Mouse (Mus musculus): ENCODE results near the gene Nefh. TPM values are rescaled to one million over a fixed set of nuclear protein-coding genes. Genes with fewer than 3 reads are reported as not detected.

Gene Nefh
- total RNA-seq, 2 experiments from 2014 or later, result 2.1 to 2.7 TPM

Other genes starting within 250 kb of the Nefh start
- gene Uqcr10, start 243.7 kb downstream of the Nefh start, total RNA-seq (2014; fragmentation: Nextera tagmentation), result 357 and 416 TPM in 2 replicates
- 189 and 204 TPM in 2 replicates for gene Uqcr10, start 243.7 kb downstream of the Nefh start, total RNA-seq (2017)
- gene Zmat5, start 243.4 kb downstream of the Nefh start, total RNA-seq (2014; fragmentation: Nextera tagmentation), result 28.1 and 50.8 TPM in 2 replicates
- 6.9 and 19.7 TPM in 2 replicates for gene Zmat5, start 243.4 kb downstream of the Nefh start, total RNA-seq (2017)
- gene Cabp7, start 201.3 kb downstream of the Nefh start, total RNA-seq (2014; fragmentation: Nextera tagmentation), result not detected in 2 replicates
- not detected in 2 replicates for gene Cabp7, start 201.3 kb downstream of the Nefh start, total RNA-seq (2017)
- 35.6 and 45.1 TPM in 2 replicates for gene Nf2, start 98.5 kb downstream of the Nefh start, total RNA-seq (2014; fragmentation: Nextera tagmentation)
- gene Nf2, start 98.5 kb downstream of the Nefh start, total RNA-seq (2017), result 48.0 and 73.3 TPM in 2 replicates
- gene Nipsnap1, start 74.1 kb downstream of the Nefh start, total RNA-seq (2014; fragmentation: Nextera tagmentation), result 13.4 and 22.3 TPM in 2 replicates
- gene Nipsnap1, start 74.1 kb downstream of the Nefh start, total RNA-seq (2017), result 17.5 and 20.0 TPM in 2 replicates
- 25.7 and 29.8 TPM in 2 replicates for gene Thoc5, start 52.7 kb downstream of the Nefh start, total RNA-seq (2014; fragmentation: Nextera tagmentation)
- 54.6 and 67.6 TPM in 2 replicates for gene Thoc5, start 52.7 kb downstream of the Nefh start, total RNA-seq (2017)
- 44.9 and 46.4 TPM in 2 replicates for gene Ap1b1, start 38.8 kb upstream of the Nefh start, total RNA-seq (2014; fragmentation: Nextera tagmentation)
- 23.4 and 35.8 TPM in 2 replicates for gene Ap1b1, start 38.8 kb upstream of the Nefh start, total RNA-seq (2017)
- not detected in 2 replicates for gene Rasl10a, start 110.1 kb upstream of the Nefh start, total RNA-seq (2014; fragmentation: Nextera tagmentation)
- not detected in 2 replicates for gene Rasl10a, start 110.1 kb upstream of the Nefh start, total RNA-seq (2017)
- 1.0 TPM in 1 of 2 replicates, not detected in the other for gene Gas2l1, start 117.3 kb upstream of the Nefh start, total RNA-seq (2014; fragmentation: Nextera tagmentation)
- gene Gas2l1, start 117.3 kb upstream of the Nefh start, total RNA-seq (2017), result 1.2 and 1.3 TPM in 2 replicates
- 20.0 and 25.8 TPM in 2 replicates for gene Rhbdd3, start 150.9 kb upstream of the Nefh start, total RNA-seq (2014; fragmentation: Nextera tagmentation)
- gene Rhbdd3, start 150.9 kb upstream of the Nefh start, total RNA-seq (2017), result 15.7 and 42.7 TPM in 2 replicates
- gene Ewsr1, start 151.2 kb upstream of the Nefh start, total RNA-seq (2014; fragmentation: Nextera tagmentation), result 342 and 407 TPM in 2 replicates
- gene Ewsr1, start 151.2 kb upstream of the Nefh start, total RNA-seq (2017), result 626 and 725 TPM in 2 replicates
- gene Emid1, start 204.2 kb upstream of the Nefh start, total RNA-seq (2014; fragmentation: Nextera tagmentation), result 10.0 and 11.4 TPM in 2 replicates
- gene Emid1, start 204.2 kb upstream of the Nefh start, total RNA-seq (2017), result 5.1 and 7.9 TPM in 2 replicates